Mouse (Mus musculus): ENCODE results near the gene Drc7.
"Not testable (repeated sequence)": the region's sequence is repeated elsewhere in the genome, so short reads cannot be mapped to it uniquely, and the experiment has no call there.

Drc7 gene

DNA sequence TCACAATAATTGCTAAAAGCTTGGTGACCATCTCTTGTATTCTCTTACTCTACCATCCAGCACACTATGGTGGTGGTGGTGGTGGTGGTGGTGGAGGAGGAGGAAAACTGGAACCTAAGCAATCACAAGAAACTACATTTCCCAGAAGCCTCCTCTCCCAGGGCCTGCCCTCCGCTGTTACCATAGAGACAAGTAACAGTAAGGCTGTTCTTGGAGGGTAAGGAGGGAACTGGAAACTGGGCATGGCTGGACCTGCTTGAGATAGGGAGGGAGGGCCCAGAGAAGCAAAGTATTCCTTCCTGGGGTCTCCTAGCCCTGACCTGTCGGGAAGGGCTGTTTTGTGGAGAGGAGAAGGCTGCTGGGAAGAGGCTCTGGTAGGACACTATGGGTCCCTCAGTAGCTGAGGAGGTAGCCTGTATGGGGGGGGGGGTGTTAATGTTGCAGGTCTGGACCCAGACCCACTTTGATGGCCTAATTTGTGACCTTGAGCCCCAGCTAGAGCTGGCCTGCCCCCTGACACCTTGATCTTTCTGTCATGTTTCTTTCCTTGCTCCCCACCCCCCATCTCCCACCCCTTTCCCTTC lies at the start of gene Drc7:
TSS of gene Drc7 (plus strand) at position 177 of the 584 bp plus-strand sequence.
- no peak for DNase-seq (ENCODE audit: low spot score in 2 of 2)

DNA sequence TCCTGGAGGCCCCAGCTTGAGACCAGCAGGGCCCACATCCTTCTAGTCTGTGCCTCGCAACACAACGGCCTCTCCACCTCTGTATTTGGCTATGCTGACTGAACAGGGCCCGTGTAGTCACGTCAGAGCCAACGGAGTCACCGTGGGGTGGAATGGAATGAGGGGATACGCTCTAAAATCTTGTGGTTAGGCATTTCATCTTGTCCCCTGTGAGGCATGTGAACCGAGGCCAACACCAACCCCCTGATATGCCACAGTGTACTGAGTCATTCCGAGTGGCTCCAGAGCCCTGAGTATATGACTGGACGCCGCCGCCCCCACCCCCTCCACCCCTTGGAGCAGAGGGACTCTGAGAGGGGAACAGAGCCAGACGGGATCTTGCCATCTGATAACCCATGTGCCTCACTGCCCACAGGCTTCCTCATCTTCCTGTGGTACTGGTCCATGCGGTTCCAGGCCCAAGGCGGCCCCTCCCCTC lies 42.4 kb upstream of the Drc7 start:
- DNase-seq (ENCODE audit: low spot score in 2 of 2), result no peak

DNA sequence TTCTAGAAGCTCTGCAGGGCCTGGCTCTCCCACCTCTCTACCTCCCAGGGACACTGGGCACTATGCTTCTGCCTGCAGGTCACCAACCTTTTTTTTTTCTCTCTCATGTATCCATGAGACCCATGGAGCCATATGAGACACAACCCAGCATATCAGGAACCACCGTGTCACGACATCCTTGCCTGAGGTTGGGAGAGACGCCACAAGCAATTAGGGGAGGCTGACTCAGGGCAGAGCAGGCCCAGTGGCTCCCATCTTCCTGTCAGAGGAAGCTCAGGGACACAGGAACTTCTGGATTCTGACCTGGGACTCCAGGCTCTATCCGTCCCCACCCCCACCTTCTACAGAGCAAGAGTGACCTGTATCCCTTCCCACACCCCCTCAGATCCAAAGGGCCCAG lies 39.0 kb upstream of the Drc7 start:
- DNase-seq (ENCODE audit: low spot score in 2 of 2), result no peak

DNA sequence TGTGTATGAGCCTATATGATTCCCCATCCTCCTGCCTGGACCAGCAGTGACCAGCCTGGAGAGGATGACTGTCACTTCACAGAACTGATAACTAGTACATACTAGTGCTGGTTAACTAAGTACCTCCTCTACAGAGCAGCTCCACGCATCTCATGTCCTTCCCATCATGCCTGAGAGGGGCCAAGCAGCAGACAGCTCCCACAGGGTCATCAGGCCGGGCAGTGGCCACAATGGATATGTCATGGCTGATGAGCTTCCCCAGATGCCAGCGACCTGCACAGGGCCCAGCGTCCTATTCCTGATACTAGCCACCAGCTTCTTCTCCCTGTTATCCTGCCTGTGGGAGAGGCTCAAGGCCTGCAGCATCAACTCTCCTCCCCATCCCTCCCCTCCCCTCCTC lies 38.2 kb upstream of the Drc7 start:
- no peak for DNase-seq (ENCODE audit: low spot score in 2 of 2)

DNA sequence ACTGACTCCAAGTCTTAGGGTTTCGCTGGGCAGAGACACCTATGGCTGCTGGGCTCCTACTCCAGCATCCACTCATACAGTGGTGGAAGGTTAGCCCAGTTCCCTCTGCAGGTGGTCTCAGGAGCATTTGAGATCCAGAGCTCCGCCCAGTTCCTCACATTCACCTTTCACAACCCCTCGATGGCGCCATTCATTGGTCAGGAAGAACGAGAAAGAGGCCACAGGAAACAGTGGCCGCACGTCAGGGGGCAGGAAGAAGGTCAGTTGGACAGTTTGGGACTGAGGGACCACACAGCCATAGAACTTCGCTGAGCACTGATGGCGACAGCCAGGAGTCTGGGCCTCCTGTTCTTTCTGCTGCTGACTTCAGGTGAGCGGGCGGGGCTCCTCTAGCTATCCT lies 37.5 kb upstream of the Drc7 start, which contains the start of gene Adgrg3:
TSS of gene Adgrg3 (plus strand) at position 242 of the 400 bp plus-strand sequence.
- no peak for DNase-seq (ENCODE audit: low spot score in 2 of 2)

DNA sequence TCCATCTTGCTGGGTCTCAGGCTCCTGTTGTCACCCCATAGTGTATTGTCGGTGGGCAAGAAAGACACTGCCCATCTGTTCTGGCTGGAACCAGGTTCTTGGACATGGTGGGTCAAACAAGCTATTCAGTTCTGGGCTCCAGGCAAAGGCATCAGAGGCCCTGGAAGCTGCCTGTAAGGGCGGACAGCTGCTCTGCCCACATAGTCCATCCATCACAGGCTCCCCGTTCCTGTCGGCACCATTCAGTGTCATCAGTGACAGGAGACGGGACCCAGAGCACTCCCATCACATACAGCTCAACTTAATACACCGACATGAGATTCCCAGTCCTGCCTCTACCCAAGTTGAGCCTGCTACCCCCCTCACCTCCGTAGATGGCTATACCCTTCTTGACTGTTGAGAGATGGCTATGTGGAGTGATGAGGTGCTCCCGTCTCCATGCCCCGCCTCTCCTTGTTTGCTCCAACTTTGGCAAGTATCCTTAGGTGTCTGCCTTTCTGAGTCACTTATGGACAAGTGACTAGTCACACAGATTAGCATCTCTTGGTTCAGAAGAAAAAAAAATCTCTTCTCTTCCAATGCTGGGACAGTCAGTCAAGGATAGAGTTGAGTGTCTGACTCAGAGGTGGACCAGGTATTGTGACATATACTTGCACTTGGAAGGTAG lies 36.8 kb upstream of the Drc7 start:
- DNase-seq (ENCODE audit: low spot score in 2 of 2), result no peak

DNA sequence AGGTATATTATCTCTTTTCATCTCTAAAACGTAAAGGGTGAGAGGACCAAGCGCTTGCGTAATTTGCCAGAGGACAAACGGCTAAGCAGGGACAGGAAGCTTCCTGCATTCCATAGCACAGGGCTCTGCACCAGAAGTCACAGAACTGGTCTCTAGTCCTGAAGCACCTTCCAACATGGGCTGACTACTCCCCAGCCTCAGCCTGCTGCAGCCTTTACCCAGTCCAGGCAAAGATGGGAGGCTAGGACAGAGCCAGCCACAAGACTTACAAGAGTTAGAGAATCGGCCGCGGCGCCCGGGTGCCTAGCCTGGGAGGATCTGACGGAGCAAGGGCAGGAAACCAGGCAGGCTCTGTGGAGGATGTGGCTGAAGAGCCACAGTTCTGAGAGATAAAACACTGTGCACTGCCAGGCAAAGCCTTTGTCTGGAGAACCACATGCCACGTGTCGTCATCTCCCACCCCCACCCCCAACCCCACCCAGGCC lies 34.6 kb upstream of the Drc7 start:
- no peak for DNase-seq (ENCODE audit: low spot score in 2 of 2)

DNA sequence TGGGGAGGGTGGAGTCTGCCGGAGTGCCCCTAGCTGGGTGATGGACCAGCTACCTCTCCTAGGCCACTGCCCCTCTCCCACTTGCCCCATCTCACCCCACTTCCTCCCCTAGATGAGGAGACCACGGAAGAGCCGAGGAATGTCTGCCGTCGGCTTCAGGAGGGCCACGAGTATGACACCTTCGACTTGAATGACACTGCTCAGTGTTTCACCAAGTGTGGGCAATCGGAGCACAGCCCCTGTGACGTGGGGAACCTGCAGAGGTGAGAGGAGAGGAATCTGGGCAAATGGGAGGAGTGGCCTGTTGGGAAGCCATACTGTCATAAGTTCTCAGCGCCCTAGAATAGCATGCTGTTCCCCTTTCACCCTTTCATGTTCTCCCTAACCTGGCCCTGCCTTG lies 34.1 kb upstream of the Drc7 start:
- DNase-seq (ENCODE audit: low spot score in 2 of 2), result no peak

DNA sequence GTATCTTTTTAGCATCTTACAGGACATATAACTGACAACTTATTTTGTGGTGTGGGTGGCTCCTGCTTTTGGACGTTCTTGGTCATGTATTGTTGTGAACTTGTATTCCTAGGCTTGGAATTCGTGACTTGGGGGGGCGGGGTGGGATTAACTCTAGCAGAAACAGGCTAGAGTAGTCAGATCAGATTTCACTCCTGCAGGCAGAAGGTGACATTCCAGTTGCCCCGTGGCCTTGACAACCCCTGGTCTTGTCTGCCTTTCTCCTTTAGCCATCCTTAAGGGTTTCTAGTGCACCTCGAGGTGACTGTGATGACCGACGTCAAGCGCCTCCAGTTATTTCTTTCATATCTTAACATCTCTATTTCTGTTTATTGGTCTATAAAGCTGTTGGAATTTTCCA lies 31.7 kb upstream of the Drc7 start:
- DNase-seq (ENCODE audit: low spot score in 2 of 2), result no peak

DNA sequence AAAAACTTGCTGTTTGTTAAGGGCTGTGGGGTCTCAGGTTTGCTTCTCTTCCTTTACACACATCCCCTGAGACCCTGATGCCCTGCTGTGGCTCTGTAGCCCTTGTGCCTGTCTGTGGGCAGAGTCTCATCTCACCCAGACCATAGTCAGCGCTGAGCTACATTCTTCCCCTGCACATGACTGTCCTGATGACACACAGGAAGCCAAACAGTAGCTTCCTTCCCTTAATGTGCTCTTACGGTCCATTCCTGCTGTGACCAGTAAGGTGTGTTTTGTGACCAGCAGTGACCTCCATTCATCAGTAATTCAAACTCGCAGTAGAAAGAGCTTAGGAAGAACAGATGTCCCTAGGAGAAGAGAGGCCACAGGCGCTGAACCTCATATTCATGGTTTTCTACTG lies 30.5 kb upstream of the Drc7 start:
- DNase-seq (ENCODE audit: low spot score in 2 of 2), result no peak

DNA sequence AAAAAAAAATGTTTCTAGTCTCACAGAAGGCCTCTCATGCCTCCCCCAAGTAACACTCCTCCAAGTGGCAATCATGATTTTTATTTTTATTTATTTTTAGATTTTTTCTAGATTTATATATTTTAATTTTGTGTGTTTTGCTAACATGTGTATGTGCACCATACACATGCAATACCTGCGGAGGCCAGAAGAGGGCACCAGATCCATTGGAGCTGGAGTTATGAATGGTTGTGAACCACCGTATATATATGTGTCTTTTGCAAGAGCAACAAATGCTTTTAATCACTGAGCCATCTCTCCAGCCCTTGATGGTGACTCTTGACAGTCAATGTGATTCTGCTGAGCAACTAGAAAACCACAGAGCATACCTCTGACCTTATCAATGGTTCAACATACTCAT lies 29.5 kb upstream of the Drc7 start:
- no peak for DNase-seq (ENCODE audit: low spot score in 2 of 2)

DNA sequence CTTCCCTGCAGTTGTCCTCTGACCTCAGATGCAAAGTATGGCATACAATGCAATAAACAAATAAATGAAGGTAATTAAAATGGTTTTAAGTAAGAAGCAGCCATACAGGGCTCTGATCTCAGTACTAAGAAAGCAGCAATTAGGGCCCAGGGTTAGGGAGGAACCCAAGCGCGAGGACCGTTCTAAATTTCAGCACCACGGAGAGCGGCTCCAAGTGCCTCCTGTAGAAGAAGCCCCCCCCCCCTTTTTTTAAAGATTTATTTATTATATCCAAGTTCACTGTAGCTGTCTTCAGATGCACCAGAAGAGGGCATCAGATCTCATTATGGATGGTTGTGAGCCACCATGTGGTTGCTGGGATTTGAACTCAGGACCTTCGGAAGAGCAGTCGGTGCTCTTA lies 26.5 kb upstream of the Drc7 start:
- not testable (repeated sequence) for DNase-seq (ENCODE audit: low spot score in 2 of 2)

DNA sequence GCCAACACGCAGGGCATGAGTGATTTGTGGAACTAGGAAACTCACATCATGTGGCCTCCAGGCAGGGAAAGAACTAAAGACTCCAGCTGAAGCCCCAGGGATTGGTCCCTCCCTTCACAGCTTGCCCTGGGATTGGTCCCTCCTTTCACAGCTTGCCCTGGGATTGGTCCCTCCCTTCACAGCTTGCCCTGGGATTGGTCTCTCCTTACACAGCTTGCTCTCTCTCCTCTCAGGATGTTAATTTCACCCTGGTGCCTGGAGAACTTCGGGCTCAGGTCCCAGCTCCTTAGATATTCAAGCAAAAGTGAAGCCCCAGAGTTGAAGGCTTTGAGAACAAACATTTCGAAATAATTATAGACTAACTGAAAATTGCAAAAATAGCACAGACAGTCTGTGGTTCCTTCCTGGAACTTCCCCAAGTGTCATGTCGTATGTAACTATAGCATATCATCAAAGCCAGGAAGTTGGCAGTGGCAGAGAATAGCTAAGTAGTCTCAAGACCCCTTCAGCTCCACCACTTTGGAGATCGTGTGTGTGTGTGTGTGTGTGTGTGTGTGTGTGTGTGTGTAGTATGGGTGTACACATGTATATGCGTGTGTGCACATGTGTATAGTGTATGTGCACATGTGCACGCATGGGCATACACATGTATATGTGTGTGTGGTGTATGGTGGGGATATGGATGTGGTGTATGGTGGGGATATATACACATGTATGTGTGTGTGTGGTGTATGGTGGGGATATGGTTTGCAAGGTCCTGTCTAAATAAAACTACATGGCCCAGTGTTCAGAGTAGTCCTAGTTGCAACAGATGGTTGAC lies 17.6 kb upstream of the Drc7 start:
- DNase-seq (ENCODE audit: low spot score in 2 of 2), result peak; percentile 13 to 43

DNA sequence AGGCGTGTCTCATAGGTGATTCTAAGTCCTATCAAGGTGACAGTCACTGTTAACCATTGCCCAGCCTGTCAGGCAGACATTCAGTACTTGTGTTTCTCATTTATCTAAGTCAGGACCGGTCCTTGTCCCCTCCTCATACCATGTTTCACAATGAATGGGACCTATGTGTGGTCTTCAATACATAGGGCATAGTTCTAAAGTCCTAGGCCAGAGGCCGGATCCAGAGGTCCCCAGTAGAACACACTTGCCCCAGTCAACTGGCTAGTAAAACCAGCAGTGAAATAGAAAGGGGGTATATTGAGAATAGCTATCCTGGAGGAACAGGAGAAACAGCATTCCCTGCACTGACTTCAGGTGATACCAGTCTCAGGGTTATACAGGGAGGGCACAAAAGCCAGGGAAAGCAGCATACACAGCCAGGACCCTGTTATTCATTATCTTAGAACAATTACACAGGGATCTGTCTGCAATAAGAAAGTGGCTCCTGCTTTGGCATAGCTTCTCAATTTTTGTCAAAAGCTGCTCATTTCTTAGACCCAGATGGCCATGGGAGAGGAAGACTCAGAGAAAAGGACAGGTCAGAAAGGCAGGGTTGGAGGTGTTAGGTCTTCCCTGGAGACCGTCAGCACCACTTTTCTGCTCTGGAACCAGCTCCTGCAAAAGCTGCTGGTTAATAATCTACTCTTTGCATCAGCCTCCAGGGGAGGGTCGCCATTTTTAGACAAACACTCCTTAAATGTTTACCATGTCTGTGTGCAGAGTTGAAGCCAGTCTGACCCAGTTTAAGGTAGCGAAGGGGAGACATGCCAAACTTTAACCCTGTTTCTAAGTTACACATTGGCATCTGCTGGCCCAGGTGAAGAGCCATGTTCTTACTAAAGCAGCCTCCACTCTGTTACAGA lies 12.8 kb upstream of the Drc7 start:
- no peak for DNase-seq (ENCODE audit: low spot score in 2 of 2)

DNA sequence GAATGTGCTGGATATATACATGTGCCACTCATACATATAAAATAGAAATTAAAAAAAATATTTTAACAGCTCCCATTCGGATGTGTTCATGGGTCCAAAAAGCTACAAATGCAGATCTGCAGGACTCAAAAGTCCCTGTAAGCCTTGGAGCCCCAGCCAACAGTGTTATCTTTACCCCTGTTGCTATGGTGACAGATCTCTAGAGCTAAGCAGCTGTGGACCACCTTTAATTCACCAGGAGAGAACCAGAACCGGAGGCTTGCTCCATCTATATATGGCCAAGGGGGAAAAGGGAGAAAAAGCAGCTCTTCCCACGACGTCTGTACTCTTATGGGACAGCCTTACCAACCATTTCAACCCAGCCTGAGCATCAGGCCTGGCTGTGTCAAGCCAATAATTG lies 10.1 kb upstream of the Drc7 start:
- DNase-seq (ENCODE audit: low spot score in 2 of 2), result no peak

DNA sequence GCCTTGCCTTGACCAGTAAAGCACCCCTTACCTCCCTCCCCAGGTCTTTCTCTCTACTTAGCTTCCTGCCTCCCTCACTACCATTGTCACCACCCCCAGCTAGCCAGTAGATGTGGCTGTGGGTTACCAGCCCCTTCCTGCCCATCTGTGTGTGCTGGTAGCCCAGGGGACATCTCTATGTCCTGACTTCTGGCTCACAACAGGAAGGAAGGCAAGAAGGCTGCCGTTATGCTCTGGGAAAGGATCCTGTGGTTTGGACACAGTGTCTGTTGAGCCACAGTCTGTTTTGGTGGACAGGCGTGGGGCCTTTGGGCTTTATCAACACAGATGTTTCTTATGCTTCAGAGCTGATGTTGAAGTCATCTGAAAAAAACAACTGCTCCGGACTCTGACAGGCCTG lies 7.9 kb upstream of the Drc7 start:
- DNase-seq (ENCODE audit: low spot score in 2 of 2), result no peak

DNA sequence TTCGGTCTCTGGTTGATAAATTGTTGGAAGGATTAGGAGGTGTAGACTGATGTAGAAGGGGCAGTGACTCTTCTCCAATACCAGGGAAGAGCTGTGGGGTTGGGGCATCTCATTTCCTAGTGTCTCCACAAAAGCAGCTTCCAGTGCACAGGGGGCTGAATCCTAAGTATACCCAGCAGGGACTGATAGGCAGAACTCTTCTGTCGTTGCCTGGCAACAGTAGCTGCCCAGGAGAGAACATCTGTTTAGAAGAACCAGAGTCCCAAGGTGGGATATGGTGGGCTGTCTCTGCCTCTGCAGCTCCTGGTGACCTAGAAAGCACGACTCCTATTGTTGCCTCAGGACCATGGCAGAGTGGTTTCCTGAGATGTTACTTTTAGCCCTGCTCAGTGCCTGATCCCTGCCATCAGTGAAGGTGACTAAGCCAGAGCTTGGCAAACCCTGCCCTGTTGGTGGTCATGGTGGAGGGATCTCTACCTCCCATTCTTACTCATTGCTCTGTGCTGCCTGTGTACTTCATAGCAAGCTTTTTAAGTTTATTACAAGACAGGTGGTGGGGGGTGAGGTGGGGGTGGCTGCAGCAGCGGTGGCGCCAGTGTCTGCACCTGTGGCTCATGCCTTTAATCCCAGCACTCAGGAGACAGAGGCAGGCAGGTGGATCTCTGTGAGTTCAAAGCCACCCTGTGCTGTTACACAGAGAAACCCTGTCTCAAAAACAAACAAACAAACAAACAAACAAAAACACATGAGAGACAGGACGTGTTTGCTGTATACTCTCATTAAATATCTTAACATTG lies 6.8 kb upstream of the Drc7 start:
- DNase-seq (ENCODE audit: low spot score in 2 of 2), result no peak

DNA sequence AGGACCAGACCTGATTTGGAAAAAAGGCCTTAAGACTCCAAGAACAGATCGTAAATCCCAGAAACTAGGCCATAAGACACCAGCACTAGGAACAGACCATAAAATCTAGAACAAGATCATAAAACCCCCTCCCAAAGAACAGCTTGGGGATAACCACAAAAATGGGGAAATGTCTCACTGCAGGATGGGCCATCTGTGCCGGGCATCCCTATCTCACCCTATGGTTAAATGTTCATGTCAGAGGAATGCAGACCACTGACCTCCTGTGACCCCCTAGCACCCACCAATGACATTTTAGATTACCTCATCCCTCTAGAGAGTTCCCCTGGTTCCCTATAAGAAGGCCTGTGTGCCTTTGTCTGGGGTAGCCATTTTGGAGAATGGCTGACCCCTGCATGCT lies 5.3 kb upstream of the Drc7 start:
- DNase-seq (ENCODE audit: low spot score in 2 of 2), result no peak

DNA sequence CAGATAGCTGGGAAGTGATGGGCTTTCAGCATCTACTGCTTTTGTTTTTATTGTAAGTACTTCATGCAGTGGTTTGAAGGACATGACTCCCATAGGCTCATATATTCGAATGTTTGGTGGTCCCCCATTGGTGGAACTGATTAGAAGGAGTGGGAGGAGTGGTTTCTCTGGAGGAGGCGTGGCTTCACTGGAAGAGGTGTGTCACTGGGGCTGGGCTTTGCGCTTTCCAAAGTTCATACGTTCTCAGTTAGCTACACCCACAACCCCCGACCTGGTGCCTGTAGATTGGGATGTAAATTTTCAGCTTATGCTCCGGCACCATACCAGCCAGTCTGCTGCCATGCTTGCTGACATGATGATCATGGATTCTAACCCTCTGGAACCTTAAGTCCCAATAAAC lies 465 bp upstream of the Drc7 start:
- no peak for DNase-seq (ENCODE audit: low spot score in 2 of 2)

DNA sequence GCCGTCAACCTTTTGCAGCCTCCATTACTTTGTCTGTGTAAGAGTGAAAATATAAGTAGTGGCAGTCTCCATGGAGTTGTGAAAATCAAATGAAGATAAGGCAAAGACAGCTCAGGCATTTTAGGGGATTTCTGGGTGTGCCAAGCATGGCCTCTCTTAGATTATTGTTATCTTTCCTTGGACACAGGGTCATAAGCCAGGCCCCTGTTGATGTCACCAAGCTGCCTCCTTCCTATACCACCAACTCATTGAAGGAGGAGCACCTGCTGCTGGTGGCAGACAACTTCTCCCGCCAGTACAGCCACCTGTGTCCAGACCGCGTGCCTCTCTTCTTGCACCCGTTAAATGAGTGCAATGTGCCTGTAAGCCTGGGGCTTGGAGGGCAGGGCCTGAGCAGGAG lies 1.5 kb downstream of the Drc7 start:
- no peak for DNase-seq (ENCODE audit: low spot score in 2 of 2)

DNA sequence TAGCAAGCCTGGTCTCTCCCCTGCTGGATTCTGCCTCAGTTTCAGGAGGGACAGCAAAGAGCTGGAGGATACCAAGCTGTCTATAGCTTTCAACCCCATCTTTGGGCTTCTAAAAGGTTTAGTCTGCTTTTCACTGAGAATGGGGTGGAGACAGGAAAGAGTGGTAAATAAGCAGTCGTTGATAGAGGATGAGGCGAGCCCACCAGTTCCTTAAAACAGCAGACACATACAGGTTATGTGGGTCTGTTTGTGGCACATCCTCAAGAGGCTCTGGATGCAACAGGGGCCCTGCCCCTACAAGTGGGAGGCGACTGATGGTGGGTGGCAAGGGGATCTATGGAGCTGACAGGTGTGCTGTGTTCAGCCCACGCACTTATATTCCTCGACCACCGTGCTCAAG lies 3.8 kb downstream of the Drc7 start:
- no peak for DNase-seq (ENCODE audit: low spot score in 2 of 2)

Measured in right cerebral cortex, postnatal 36 days (tissue).